Mouse (Mus musculus): ENCODE results near the gene Shbg. TPM values are rescaled to one million over a fixed set of nuclear protein-coding genes. Genes with fewer than 3 reads are reported as not detected.

The Shbg gene
- polyA plus RNA-seq, 1 experiment from 2014 or later: not detected

DNA sequence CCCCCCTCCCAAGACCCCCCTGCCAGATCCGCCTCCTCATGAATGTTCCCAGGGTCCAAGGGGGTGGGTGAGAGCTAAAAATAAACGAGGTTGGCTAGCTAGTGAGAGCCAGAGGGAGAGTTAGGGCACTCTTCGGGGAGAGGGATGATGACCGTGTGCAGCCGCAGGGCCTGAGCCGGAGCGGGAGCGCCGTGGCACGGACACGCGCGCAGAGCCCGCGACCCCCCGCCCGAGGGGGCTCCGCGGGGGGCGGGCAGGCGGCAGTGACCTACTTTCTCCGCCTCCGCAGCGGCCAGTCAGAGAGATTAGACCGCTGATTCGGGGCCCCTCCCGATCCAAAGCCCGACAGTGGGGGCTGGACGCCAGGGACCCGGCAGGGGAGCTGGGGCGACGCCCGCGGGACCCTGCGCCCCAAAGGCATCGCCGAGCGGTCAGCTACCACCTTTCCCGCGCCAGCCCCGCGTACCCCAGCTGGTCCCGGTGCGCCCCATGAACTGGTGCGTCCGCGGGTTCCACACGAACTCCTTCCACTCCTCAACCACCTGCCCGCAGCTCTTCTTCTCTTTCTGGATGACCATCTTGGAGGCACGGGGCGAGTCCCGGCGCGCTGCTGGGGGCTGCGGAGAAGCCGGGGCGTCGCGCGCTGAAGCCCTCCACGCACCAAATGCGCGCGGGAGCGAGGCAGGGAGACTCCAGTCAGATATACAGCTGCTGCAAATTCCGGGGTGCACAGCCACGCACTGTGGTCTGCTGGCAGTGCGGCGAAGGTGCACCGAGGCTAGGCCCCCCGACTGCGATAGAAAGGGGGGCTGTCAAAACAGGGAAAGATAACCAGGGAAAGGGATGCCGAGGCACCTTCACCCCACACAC lies 12.7 kb downstream of the Shbg start:
- WGBS: under 1% methylated on average over 73 of the region's 73 CpGs
- peak; percentile 66 for ATAC-seq (replicated peaks)
- Histone ChIP-seq H3K27me3 (replicated peaks) (no peaks in the 10 kb centered on the region), H3K36me3 (replicated peaks) (peaks cover 10% of the 10 kb centered on the region; the same call in 1 of the 2 replicates), H3K4me2 (peak overlapping the region; percentile 90), H3K4me3 (peak overlapping the region; percentile 79), H3K4me1 (peaks cover 31% of the 10 kb centered on the region), H3K9me3 (no peaks in the 10 kb centered on the region), H3K27ac (peak overlapping the region; percentile 81), H3K9ac (peak overlapping the region; percentile 75)

DNA sequence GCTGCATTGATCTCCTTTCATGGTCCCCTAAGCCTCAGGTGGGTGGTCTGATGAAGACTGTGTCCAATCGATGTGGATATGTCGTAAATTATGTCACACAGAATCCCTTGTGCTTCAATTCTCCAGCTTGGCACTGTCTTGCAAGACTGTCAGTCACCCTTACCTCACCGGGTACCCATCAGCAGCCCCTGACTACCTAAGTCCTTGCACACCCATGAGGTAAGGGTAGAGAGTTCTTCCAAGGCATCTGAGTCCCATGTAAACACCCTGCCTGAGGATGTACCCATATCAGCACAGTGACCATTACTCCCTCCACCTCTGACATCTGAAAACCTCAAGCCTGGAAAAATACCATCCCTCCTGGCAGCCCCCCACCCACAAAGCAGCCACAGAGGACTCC lies 13.4 kb downstream of the Shbg start:
- H3K4me3 ChIP-seq: peak overlapping the region; percentile 79
- peak overlapping the region; percentile 75 for H3K9ac ChIP-seq
- H3K27me3 ChIP-seq (replicated peaks): no peaks in the 10 kb centered on the region
- peaks cover 37% of the 10 kb centered on the region for H3K4me1 ChIP-seq
- peak; percentile 53 for ATAC-seq (replicated peaks)
- WGBS: 46% methylated on average over 3 of the region's 3 CpGs
- peak overlapping the region; percentile 90 for H3K4me2 ChIP-seq
- H3K9me3 ChIP-seq: no peaks in the 10 kb centered on the region
- peaks cover 10% of the 10 kb centered on the region; the same call in 1 of the 2 replicates for H3K36me3 ChIP-seq (replicated peaks)
- peak overlapping the region; percentile 81 for H3K27ac ChIP-seq

DNA sequence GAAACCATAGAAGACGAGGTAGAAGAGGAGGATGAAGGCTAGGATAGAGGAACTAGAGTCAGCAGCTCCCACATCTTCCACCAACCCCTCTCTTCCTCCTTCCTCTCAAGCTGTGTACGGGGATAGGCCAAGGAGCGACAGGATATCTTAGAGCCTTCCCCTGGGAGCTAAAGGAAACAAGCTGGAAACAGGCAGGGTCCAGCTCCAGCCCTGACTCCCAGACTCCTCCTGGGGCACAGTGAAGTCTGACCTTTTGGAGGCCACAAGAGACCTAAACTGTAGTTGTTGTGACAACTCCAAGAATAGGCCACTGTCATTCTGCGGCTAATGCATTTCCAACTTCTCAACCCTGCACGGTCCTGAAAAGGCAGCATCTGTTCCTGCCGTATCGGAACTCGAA lies 14.2 kb downstream of the Shbg start:
- Histone ChIP-seq H3K27me3 (replicated peaks) (no peaks in the 10 kb centered on the region), H3K9me3 (no peaks in the 10 kb centered on the region), H3K4me2 (peak overlapping the region; percentile 90), H3K27ac (no peak overlapping the region), H3K4me1 (peaks cover 39% of the 10 kb centered on the region), H3K36me3 (replicated peaks) (peaks cover 10% of the 10 kb centered on the region; the same call in 1 of the 2 replicates), H3K9ac (no peak overlapping the region), H3K4me3 (peak overlapping the region; percentile 79; the same call in 1 of the 2 replicates)
- WGBS: 85% methylated on average over 8 of the region's 8 CpGs
- ATAC-seq (replicated peaks): no peak

DNA sequence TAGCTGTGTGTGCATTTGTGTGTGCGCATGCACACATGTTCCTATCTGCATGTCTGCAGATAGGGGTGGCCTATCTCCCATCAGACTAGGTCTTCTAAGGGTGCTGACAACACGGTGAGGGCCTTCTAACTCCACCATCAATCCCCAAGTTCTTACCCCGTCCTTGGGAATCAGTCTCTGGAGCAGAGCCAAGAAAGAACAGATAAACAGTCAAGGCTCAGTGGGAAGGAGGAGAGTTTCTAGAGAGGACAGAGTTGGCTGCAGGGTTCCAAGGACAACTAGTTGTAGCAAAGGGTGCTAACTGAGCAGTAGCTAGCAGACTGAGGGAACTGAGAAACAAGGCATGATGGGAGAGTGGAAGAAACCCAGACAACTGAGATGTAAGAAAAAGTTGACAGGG lies 15.9 kb downstream of the Shbg start:
- 81% methylated on average over 3 of the region's 3 CpGs for WGBS
- Histone ChIP-seq H3K4me2 (no peak overlapping the region), H3K36me3 (replicated peaks) (peaks cover 10% of the 10 kb centered on the region; the same call in 1 of the 2 replicates), H3K27ac (no peak overlapping the region), H3K4me3 (no peak overlapping the region), H3K4me1 (peaks cover 39% of the 10 kb centered on the region), H3K27me3 (replicated peaks) (no peaks in the 10 kb centered on the region), H3K9me3 (no peaks in the 10 kb centered on the region), H3K9ac (no peak overlapping the region)
- no peak for ATAC-seq (replicated peaks)

DNA sequence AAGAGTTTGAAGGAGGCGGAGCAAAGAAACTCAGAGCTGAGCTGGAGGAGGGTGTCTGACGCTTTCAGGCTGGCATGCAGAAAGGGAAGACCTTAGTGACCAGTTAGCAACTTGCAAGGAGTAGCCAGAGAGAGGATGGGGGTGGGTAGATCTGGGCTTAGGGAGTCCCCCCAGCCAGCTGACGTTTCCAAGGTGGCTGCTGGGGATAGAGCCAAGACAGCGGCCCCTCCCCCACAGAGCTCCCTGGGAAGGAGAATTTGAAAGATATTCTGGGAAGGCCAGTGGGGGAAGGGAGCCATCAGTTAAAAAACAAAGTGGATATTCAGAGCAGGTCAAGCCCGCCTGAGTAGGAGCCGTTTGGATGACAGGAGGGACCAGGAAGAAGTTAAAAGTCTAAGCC lies 17.6 kb downstream of the Shbg start:
- 7% methylated on average over 6 of the region's 6 CpGs for WGBS
- ATAC-seq (replicated peaks): no peak
- H3K27ac ChIP-seq: peak overlapping the region; percentile 45; the same call in 1 of the 2 replicates
- no peaks in the 10 kb centered on the region for H3K27me3 ChIP-seq (replicated peaks)
- no peak overlapping the region for H3K4me2 ChIP-seq
- peaks cover 34% of the 10 kb centered on the region for H3K4me1 ChIP-seq
- H3K36me3 ChIP-seq (replicated peaks): peaks cover 10% of the 10 kb centered on the region; the same call in 1 of the 2 replicates
- H3K9ac ChIP-seq: no peak overlapping the region
- no peak overlapping the region for H3K4me3 ChIP-seq
- H3K9me3 ChIP-seq: no peaks in the 10 kb centered on the region

DNA sequence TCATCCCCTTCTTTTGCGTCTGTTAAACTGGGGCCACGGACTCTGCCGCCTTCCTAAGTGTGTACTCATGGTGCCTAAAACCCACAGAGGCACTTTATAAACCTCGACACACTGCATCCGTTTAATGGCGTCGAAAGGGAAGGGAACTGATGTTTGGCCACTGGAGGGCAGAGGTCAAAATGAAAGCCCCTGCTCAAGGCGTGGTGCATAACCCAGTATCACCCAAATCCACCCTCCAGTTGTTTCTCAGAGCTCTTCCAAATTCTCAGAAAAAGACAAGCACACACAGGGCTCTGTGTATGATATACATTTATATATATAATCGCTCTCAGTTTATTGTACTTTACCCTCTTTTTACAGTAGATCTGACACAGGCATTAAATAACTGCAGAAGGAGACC lies 18.3 kb downstream of the Shbg start:
- no peaks in the 10 kb centered on the region for H3K27me3 ChIP-seq (replicated peaks)
- H3K4me3 ChIP-seq: no peak overlapping the region
- ATAC-seq (replicated peaks): no peak
- no peak overlapping the region for H3K9ac ChIP-seq
- peaks cover 30% of the 10 kb centered on the region for H3K4me1 ChIP-seq
- peaks cover 10% of the 10 kb centered on the region; the same call in 1 of the 2 replicates for H3K36me3 ChIP-seq (replicated peaks)
- WGBS: 9% methylated on average over 9 of the region's 9 CpGs
- no peaks in the 10 kb centered on the region for H3K9me3 ChIP-seq
- no peak overlapping the region for H3K4me2 ChIP-seq
- H3K27ac ChIP-seq: no peak overlapping the region

DNA sequence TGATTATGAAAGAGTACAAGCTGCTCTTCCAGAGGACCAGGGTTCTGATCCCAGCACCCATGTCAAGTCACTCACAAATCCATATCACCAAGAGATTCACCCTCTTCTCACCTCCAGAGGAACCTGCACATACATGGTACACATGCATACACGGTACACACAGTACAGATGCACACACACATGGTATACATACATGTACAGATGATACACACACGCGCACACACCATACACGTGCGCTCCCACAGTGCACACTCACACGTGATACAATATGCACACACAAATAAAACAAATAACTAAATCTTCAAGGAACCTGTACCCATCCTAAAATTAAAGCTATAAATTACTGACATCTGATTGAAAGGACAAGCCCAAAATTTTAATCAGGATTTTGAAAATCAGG lies 22.9 kb downstream of the Shbg start:
- Histone ChIP-seq H3K4me2 (no peak overlapping the region), H3K9ac (no peak overlapping the region), H3K4me1 (peaks cover 8% of the 10 kb centered on the region; the same call in 1 of the 2 replicates), H3K27me3 (replicated peaks) (no peaks in the 10 kb centered on the region), H3K4me3 (no peak overlapping the region), H3K36me3 (replicated peaks) (0 out of 2 replicates have a peak, but pooled peaks cover 13% of the 10 kb centered on the region), H3K9me3 (no peaks in the 10 kb centered on the region), H3K27ac (no peak overlapping the region)
- no peak for ATAC-seq (replicated peaks)
- WGBS: 98% methylated on average over 6 of the region's 6 CpGs

DNA sequence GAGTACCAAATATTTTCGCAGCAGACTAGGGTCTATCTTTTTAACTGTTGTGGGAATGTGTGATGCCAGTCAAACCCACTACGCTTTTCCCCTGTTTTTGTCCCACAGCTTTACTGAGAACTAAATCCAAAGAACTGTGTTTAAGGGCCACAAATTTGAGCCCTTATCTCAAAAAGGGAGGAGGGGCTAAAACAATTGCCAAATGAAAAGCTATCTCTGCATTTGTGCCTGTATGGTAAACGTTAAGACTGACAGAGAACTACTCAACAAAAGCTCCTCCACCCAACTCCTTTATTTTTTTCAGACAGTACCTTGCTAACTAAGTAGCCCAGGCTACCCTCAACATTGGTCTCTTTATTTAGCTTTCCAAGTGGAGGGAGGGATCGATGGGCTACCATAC lies 24.9 kb downstream of the Shbg start:
- H3K27ac ChIP-seq: peak overlapping the region; percentile 13; the same call in 1 of the 2 replicates
- 88% methylated on average over 4 of the region's 4 CpGs for WGBS
- ATAC-seq (replicated peaks): no peak
- H3K36me3 ChIP-seq (replicated peaks): 0 out of 2 replicates have a peak, but pooled peaks cover 25% of the 10 kb centered on the region
- H3K4me3 ChIP-seq: no peak overlapping the region
- no peaks in the 10 kb centered on the region for H3K4me1 ChIP-seq
- H3K4me2 ChIP-seq: no peak overlapping the region
- no peaks in the 10 kb centered on the region for H3K9me3 ChIP-seq
- no peak overlapping the region for H3K9ac ChIP-seq
- no peaks in the 10 kb centered on the region for H3K27me3 ChIP-seq (replicated peaks)

DNA sequence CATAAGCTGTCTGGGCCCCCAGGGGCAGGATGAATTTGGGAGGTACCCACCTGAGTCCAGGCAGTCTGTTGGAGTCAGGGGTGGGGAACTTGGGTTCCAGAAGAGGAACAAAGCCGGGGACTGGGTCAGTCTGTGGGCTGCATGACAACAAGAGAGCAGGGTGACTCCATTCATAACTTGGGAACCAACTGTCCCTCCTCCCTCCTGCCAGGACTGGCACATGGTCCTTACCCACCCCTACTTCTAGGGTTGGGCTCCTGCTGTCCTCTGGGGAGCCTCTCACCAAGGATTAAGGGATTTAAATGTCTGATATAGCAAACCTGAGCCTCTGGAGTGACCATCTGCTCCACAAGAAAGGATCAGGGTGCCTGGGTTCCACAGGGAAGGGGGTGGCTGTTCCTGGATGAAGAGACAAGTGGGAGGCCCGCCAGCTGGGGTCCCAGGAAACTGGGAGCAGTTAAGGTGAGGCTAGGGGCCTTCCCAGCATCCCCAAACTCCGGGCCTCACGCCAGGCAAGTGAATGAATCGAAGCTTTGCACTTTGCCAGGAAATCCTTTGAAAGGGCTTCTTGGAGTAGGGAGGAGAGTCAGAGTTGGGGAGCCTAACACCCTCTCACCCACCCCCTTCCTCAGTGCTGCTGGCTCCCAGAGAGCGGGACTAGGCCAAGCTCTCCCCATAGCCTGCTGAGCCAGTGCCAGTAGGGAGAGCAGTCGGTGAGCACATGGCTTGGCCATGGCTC lies 25.6 kb downstream of the Shbg start:
- no peak overlapping the region for H3K4me3 ChIP-seq
- H3K36me3 ChIP-seq (replicated peaks): 0 out of 2 replicates have a peak, but pooled peaks cover 25% of the 10 kb centered on the region
- peak; percentile 79 for ATAC-seq (replicated peaks)
- H3K27ac ChIP-seq: peak overlapping the region; percentile 44
- H3K4me1 ChIP-seq: no peaks in the 10 kb centered on the region
- no peak overlapping the region for H3K4me2 ChIP-seq
- H3K9ac ChIP-seq: no peak overlapping the region
- no peaks in the 10 kb centered on the region for H3K9me3 ChIP-seq
- 67% methylated on average over 7 of the region's 7 CpGs for WGBS
- H3K27me3 ChIP-seq (replicated peaks): no peaks in the 10 kb centered on the region

DNA sequence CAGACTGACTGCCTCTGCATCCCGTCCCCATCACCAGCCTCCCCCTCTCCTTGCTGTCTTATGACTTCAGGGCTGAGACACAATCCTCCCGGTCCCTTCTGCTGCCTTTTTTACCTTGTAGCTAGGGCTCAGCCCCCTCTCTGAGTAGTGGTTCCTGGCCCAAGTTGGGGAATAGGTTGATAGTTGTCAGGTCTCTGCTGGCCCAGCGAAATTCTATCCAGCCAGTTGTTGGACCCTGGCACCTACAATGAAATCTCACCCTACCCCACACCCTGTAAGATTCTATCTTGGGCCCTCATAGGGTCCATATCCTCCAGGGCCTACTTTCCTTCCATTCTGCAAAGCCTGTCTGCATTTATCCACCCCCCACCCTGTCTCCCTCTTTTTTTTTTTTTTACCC lies 26.3 kb downstream of the Shbg start:
- H3K4me1 ChIP-seq: no peaks in the 10 kb centered on the region
- H3K36me3 ChIP-seq (replicated peaks): 0 out of 2 replicates have a peak, but pooled peaks cover 25% of the 10 kb centered on the region
- H3K27ac ChIP-seq: 0 out of 2 replicates have a peak overlapping the region, but pooled peaks have one; percentile 44
- no peak overlapping the region for H3K9ac ChIP-seq
- WGBS: 86% methylated on average over 3 of the region's 3 CpGs
- H3K4me2 ChIP-seq: no peak overlapping the region
- H3K4me3 ChIP-seq: no peak overlapping the region
- no peaks in the 10 kb centered on the region for H3K27me3 ChIP-seq (replicated peaks)
- no peaks in the 10 kb centered on the region for H3K9me3 ChIP-seq
- no peak for ATAC-seq (replicated peaks)

DNA sequence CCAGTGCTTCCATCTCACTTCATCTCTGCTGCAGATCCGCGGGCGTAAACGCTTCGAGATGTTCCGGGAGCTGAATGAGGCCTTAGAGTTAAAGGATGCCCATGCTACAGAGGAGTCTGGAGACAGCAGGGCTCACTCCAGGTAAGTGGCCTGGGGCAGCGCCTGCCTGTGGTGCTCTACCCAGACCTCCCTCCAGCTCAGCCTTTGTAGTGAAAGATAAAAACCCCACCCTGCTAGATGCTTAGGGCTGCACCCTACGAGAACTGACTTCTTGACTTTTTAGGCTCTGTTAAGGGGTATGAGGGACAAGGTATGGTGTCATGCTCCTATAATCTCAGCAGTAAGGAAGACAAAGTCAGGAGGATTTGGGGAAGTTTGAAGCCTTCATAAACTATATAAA lies 27.1 kb downstream of the Shbg start:
- H3K4me2 ChIP-seq: no peak overlapping the region
- no peaks in the 10 kb centered on the region for H3K4me1 ChIP-seq
- no peaks in the 10 kb centered on the region for H3K9me3 ChIP-seq
- WGBS: 94% methylated on average over 8 of the region's 8 CpGs
- no peaks in the 10 kb centered on the region for H3K27me3 ChIP-seq (replicated peaks)
- H3K36me3 ChIP-seq (replicated peaks): 0 out of 2 replicates have a peak, but pooled peaks cover 25% of the 10 kb centered on the region
- no peak overlapping the region for H3K4me3 ChIP-seq
- no peak for ATAC-seq (replicated peaks)
- H3K27ac ChIP-seq: no peak overlapping the region
- H3K9ac ChIP-seq: no peak overlapping the region

DNA sequence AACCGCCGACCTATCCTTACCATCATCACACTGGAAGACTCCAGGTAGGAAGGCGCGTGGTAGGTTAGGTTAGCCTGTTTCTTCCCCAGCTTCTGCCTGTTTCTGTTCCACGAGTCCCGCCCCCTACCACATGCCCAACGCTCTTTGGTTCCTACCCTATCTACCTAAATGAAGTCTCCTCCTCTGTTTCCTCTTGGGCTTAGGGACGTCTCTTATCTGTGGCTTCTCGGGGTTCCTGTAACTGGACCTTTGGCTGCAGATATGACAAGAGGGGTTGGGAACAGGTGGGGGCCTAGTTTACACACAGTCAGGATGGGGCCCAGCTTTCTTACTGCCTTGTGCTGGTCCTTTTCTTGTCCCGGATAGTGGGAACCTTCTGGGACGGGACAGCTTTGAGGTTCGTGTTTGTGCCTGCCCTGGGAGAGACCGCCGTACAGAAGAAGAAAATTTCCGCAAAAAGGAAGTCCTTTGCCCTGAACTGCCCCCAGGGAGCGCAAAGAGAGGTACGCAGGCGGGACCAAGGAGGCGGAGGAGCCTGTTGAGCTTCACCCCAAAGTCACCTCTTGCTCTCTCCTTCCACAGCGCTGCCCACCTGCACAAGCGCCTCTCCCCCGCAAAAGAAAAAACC lies 28.4 kb downstream of the Shbg start:
- 0 out of 2 replicates have a peak, but pooled peaks cover 25% of the 10 kb centered on the region for H3K36me3 ChIP-seq (replicated peaks)
- no peak overlapping the region for H3K4me3 ChIP-seq
- ATAC-seq (replicated peaks): no peak
- H3K4me1 ChIP-seq: no peaks in the 10 kb centered on the region
- H3K27me3 ChIP-seq (replicated peaks): no peaks in the 10 kb centered on the region
- WGBS: 96% methylated on average over 22 of the region's 22 CpGs
- no peak overlapping the region for H3K9ac ChIP-seq
- H3K9me3 ChIP-seq: no peaks in the 10 kb centered on the region
- no peak overlapping the region for H3K27ac ChIP-seq
- no peak overlapping the region for H3K4me2 ChIP-seq
